Mouse (Mus musculus): ENCODE data around the gene Gm44596.

DNA sequence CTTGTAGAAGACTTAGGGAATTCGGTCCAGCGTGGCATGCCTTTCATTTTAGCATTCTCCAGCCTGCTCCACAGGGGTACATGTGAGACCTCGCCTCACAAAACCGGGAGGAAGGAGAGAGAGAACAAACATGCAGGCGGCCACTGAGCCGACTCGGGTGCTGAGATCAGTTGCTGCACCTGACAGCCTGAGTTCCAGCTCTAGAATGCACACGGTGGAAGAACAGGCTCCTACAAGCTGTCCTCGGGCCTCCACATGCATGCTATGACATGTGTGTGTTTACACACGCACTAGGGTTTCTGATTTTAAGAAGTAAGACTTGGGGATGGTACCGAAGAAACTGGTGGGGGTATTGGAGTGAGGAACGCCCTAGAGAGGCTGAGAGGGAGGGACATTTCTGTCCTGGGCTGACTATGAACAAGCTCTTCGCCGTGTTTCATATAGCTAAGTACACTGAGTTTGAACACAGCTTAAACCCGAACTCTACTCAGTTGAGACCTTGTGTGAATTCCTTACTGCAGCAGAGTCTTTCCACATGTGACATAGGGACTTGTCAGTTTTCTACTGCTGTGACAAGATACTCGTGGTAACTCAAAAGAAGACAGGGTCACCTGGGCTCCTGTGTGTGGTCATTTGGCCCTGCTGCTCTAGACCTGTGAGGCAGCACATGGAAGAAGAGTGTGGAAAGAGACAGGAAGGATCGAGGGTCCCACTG, 1.2 kb downstream of the Gm44596 start:
- TF ChIP-seq CTCF (IDR thresholded peaks at IDR 0.05 in 2 of 3, conservative IDR thresholded peaks at IDR 0.05 in 1 of 3; ENCODE audit: control insufficient read depth in 1 of 3, insufficient read depth in 1 of 3, low read depth in 2 of 3, low read length in 3 of 3, poor library complexity in 1 of 3, severe bottlenecking in 1 of 3): no peak
- TF ChIP-seq POLR2A (IDR thresholded peaks at IDR 0.05; ENCODE audit: control insufficient read depth in 1 of 2, insufficient read depth in 1 of 2, low read depth in 1 of 2, low read length in 2 of 2, poor library complexity in 1 of 2): no peak; a peak in 1 of 4 replicates
